Mouse (Mus musculus) forebrain, embryonic 12.5 days (tissue): ENCODE results near the gene Gm20479. TPM values are rescaled to one million over a fixed set of nuclear protein-coding genes. Genes with fewer than 3 reads are reported as not detected.

Source experiments
- polyA plus RNA-seq: library from polyadenylated mRNA; unstranded; fragments of >200 nt; fragmentation: Nextera tagmentation; extraction: Ambion mirVana; gene quantifications from 2 replicates; pipeline ENCODE4 v1.2.1, GENCODE M21; 2016

Gene Gm20479
- polyA plus RNA-seq, 1 experiment from 2014 or later, result not detected

Other genes starting within 250 kb of the Gm20479 start
- gene Cyp2f2, start 237.5 kb downstream of the Gm20479 start, polyA plus RNA-seq, result not detected in 2 replicates
- gene Cyp2t4, start 203.7 kb downstream of the Gm20479 start, polyA plus RNA-seq, result 0.15 and 0.34 TPM in 2 replicates
- 89.9 and 92.2 TPM in 2 replicates for gene Egln2, start 190.6 kb downstream of the Gm20479 start, polyA plus RNA-seq
- gene Rab4b, start 178.5 kb downstream of the Gm20479 start, polyA plus RNA-seq, result 69.4 and 70.4 TPM in 2 replicates
- 0.59 TPM in 1 of 2 replicates, not detected in the other for gene Gm21983, start 176.3 kb downstream of the Gm20479 start, polyA plus RNA-seq
- gene Mia, start 176.3 kb downstream of the Gm20479 start, polyA plus RNA-seq, result 9.0 and 11.7 TPM in 2 replicates
- 3.9 and 4.1 TPM in 2 replicates for gene BC024978, start 161.6 kb downstream of the Gm20479 start, polyA plus RNA-seq
- gene Snrpa, start 161.1 kb downstream of the Gm20479 start, polyA plus RNA-seq, result 302 and 306 TPM in 2 replicates
- 6.3 and 7.5 TPM in 2 replicates for gene Itpkc, start 128.8 kb downstream of the Gm20479 start, polyA plus RNA-seq
- gene Coq8b, start 124.4 kb downstream of the Gm20479 start, polyA plus RNA-seq, result 20.2 and 21.0 TPM in 2 replicates
- gene Numbl, start 99.0 kb downstream of the Gm20479 start, polyA plus RNA-seq, result 40.6 and 41.8 TPM in 2 replicates
- 12.4 and 16.5 TPM in 2 replicates for gene Ltbp4, start 19.7 kb downstream of the Gm20479 start, polyA plus RNA-seq
- 77.1 and 81.2 TPM in 2 replicates for gene Shkbp1, start 1.4 kb downstream of the Gm20479 start, polyA plus RNA-seq
- 0.47 and 1.3 TPM in 2 replicates for gene Sptbn4, start 90.3 kb upstream of the Gm20479 start, polyA plus RNA-seq
- gene Blvrb, start 90.6 kb upstream of the Gm20479 start, polyA plus RNA-seq, result 18.1 and 22.2 TPM in 2 replicates
- gene Sertad3, start 116.3 kb upstream of the Gm20479 start, polyA plus RNA-seq, result 20.0 and 21.9 TPM in 2 replicates
- 12.9 and 13.1 TPM in 2 replicates for gene Sertad1, start 129.5 kb upstream of the Gm20479 start, polyA plus RNA-seq
- 2.9 and 3.5 TPM in 2 replicates for gene Prx, start 141.9 kb upstream of the Gm20479 start, polyA plus RNA-seq
- 0.26 and 0.57 TPM in 2 replicates for gene Hipk4, start 165.8 kb upstream of the Gm20479 start, polyA plus RNA-seq
- gene Pld3, start 195.8 kb upstream of the Gm20479 start, polyA plus RNA-seq, result 58.1 and 58.2 TPM in 2 replicates
- gene 2310022A10Rik, start 195.8 kb upstream of the Gm20479 start, polyA plus RNA-seq, result 38.7 and 39.6 TPM in 2 replicates
- gene Akt2, start 234.1 kb upstream of the Gm20479 start, polyA plus RNA-seq, result 81.2 and 84.6 TPM in 2 replicates